Mouse (Mus musculus) left cerebral cortex, postnatal 4 days (tissue): ENCODE data around the gene Smdt1. TPM values are rescaled to one million over a fixed set of nuclear protein-coding genes. Genes with fewer than 3 reads are reported as not detected.
"Not testable (repeated sequence)": the region's sequence is repeated elsewhere in the genome, so short reads cannot be mapped to it uniquely, and the experiment has no call there.

Experiments used
- DNase-seq: peaks from one replicate; pipeline ENCODE4 v3.0.0-alpha.2; 2022
- intact Hi-C: fragments of 180-260 bp; cut with DNase I; formaldehyde crosslinking; loops from one replicate; pipeline ENCODE4 v1.15.1; 2025
- total RNA-seq, 2 experiments: library from RNA; stranded (reverse); gene quantifications; 2 replicates each; pipeline ENCODE4 v1.2.3; 2021

Smdt1 gene
- total RNA-seq, 2 experiments from 2014 or later: 122 to 125 TPM

DNA sequence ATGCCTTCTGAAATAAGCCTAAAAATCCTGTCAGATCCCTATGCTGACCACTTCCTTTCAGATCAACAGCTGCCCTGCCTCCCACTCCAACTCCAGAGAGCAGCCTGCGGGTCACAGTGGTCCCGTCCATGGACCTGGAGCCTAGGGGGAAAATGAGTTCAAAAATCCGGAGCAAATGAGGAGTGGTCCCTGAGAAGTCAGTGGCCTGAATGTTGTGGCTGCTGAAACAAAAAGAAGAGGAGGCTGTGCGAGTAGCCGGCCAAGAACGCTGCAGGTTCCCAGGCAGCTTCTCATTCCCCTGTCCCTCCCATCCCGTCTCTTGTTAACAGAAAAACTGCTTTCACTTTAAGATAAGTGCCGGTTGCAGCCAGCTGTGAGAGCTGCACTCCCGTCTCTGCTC is 25.8 kb downstream of the Smdt1 start:
- DNase-seq, intact Hi-C loops: not testable (repeated sequence)

DNA sequence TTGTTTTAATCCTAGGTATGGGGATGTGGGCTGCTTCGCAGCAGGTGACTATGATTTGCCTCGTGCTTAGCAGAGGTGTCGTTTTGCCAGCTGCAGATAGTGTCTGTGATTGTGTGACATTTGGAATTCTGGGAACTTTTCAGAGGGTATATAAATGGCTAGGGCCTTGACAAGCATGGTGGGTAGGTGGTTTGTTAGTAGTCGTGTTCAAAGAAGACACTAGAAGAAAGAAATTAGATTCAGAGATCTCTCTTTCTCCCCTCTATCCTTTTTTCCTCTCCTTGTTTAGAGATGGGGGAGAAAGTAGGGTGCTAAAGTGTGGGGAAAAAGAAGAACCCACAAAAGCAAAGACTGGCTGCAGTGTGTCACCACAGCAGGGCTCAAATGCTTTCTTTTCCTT is 29.4 kb downstream of the Smdt1 start:
- intact Hi-C loops: no loop called here
- DNase-seq: no peak

DNA sequence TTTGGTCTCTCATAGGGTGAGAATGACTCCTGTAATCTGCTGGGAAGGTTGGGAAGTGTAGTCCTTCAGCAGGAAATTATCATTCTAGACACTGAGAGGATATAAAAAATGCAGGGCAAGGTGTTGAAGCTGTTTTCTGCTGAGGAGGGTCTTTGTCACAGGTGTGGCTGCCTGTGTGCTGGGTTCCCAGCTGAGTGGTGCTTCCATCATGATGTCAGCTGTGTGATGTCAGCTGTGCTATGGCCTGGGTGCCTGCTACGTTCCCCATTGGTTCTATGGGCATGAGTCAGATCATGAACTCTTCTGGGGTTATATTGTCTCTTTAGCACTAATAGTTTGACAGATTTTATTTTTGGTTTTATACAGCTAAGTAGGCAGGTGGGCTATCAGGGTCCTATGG is 30.1 kb downstream of the Smdt1 start:
- intact Hi-C loops: no loop called here
- DNase-seq: no peak

DNA sequence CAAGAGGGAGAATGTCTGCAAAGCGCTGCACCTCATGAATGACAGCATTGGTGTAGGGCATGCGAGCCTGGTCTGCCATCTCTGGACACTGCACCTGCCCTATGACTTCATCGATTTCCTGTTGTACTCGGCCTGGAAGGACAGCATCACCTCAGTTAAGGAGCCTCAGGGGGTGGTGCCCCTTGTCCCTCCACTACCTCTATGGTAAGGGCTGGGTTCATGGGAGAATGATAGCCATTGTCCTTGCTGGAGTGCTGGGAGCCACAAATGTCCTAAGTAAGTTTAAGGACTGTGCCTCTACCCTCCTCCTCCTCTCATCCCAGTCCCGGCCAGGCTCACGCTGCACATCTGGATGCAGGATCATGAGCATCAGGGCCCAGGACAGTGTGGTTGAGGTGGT is 33.7 kb downstream of the Smdt1 start:
- no peak for DNase-seq

DNA sequence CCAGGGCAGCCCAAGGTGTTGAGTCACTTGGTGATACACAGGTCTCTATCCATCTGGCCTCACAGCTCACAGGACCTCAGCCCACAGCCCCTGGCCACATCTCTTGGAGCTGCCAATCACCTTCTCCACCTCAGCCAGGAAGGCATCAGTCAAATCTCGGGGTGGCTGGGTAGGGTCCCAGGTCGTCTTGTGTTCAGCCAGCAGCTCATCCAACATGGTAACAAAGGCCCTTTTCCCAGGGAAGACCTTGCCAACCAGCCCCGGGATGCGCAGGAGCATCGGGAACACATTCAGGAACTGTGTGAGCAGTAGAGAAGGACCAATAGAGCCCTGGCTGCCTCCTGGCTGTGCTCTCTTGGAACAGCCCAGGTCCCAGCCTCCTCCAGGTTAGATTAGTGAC is 34.2 kb downstream of the Smdt1 start:
- no peak for DNase-seq
- intact Hi-C loops: no loop called here

More for the DNA sequence above, 33.7 kb downstream of the Smdt1 start:
- intact Hi-C loops: no loop called here

DNA sequence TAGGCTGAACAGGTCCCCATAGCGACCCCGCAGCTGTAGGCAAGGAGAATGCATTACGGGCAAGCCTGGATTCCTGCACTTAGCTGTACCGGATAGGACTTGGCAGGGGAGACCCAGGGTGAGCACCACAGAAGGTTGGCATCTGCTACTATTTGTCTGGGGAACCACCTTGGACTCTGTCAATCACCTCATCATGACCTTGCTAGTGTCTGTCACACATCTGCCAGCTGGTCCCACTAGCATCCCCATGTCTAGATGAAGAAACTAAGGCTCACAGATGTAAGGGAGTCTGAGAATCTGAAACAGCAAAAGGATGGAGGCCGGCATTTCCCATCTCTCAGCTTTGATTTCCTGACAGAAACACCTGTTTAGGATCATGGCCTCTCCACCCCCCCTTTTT is 35.7 kb downstream of the Smdt1 start:
- no peak for DNase-seq
- intact Hi-C loops: no loop called here

DNA sequence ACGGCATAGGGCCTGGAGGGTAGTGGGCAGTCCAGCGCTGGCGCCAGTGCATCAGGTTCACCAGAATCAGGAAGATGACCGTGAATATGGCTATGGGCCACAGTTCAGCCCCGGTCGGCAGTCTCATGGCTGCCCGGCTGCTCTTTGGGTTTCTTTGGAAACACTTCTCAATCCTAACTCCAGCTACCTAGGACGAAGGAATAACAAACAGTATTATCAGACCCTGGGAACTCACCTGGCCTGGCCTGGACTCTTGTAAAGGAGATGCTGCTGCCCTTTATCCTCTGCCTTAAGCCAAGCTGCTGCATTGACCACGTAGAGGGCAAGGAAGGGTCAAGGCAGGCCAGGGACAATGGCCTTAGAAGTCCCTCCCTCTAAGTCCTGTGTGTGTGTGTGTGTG is 37.1 kb downstream of the Smdt1 start:
- no peak for DNase-seq
- intact Hi-C loops: no loop called here

DNA sequence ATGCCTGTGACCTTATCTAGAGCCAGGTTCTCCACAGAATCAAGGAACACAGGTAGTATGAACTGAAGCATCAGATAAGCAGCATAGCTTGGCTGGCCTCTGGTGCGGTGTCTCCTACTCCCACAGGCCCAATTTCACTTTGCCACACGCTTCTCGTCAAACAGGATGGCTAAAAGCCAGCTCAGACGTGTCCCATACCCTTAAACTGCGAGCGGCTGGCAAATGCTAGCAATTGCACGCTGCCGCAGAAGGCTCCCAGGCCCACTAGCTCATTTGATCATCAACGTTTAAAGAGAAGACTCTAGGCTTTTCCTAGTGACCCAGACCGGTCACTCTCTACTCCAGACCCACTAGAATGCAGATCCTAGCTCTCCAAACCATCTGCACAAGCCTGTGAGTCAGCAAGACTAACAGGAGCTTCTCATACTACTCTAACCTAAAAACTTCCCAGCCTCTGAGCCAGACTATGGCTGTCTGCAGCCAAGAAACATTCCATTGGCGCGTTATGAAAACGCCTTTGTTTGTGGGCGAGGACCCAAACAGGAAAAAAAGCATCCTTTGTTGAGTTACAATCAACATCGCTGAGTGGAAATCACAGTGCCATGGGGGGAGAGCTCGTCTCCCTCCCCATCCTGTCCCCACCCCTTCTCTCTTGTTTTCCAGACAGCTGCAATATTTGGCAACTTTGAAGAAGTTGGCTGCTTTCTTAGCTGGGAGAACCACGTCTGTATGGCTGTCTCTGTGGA is 37.8 kb downstream of the Smdt1 start:
- DNase-seq: peak; percentile 42
- intact Hi-C loops: no loop called here

DNA sequence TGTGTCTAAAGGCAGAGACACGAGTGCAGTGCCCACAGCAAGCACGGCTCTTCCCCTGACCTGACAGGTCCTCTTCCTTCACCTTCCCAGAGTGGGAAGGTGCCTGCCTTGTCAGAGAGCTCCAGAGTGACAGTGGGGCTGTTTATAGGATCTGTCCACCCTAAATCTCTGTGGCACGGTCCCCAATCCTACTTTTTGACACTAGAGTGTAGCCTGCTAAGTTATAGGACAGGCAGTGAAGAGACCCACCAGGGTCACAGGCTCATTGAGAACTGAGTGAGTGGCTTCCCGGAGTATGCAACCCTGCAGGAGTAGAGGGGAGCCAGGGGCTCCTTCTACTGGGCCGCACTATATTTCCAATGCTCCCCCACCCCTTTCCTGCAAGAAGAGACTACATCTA is 38.9 kb downstream of the Smdt1 start:
- DNase-seq: no peak
- intact Hi-C loops: no loop called here

DNA sequence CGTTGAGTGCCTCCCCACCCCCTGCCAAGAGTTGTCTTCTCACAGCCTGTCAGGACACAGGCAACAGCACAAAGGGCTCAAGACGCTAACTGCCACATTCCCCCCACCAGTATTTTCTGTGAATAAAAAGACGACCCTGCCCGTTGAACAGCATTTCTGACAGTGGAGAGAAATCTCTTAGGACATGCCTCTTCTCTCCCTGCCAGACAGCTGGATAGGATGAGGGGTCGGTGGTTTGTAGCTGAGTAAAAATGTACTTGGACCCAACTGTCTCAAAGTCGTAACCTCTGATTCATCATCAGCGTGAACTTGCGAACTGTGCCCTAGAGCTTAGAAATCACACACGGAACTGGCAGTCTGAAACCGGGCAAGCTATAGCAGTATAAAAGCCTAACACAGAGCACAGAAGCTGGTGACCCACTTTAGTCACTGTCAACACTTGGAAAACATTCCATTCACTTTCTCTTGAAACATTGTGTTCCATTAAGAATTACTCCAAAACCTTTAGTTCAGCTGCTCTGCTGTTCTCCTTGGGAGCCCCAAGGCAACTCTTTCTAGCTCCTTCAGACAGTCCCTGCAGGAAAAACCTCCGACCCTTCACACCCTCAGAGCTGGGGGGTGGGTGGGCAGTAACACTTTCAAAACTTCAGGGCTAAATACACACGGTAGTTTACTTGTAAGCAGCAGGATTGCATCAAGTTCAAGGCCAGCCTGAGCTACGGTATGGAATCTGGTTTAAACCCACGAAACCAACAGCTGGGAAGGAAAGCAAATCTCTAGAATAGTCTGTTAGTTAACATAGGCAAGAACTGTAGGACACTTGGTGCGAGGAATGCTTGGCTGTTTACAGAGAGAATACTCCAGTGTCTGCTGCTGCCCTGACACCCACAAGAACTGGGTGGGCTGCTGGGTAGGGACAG is 39.8 kb downstream of the Smdt1 start:
- no peak for DNase-seq
- intact Hi-C loops: no loop called here

DNA sequence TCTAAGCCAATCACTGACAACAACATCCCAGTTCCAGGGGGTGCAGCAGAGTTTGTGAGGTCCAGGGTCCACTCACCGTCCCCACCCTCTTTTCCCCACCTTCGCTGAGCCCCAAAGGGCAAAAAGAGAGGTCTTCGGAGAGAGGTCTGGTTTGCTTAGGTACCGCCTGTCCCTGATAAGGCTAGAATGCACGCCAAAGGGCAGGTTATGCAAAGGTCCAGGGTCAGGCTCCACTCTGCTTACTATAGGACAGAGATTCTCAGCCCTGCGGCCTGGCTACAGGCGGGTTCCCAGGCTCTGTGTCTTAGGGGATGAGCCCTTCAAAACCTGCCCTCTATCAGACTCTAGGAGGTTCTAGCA is 40.7 kb downstream of the Smdt1 start:
- intact Hi-C loops: no loop called here
- no peak for DNase-seq

DNA sequence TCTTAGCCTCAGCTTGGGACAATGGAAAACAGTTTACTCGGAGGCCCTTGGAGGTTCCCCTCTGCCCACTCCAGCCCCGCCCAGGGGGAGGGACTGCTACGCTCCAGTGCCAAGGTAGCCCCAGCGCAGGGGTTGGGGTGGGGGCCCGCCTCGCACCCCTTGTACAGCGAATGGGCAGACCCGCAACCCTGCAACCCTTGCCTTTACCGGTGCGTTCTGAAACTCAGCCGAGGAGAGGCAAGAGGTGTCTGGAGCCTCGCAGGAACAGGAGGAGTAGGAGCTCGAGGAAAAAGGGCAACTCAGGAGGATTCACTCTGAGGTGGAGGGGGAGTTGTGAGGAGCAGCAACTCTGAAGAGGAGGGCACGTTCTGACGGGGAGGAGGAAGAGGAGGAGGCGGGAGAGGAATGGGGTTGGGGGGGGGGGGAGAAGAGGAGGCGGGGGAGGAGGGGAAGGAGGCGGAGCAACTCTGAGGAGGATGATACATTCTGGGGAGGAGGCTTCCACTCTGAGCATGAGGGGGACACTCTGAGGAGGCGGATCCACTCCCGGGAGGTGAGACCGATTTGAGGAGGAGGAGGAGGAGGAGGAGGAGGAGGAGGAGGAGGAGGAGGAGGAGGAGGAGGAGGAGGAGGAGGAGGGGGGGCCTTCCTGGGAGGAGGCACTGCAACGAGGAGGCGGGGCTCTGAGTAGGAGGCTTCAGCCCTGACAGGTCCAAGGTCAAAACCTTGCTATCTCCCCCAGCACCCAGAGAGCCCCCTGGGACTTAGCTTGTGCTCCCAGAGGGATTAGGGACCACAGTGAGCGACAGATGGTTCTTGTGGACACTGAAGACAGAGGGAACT is 41.3 kb downstream of the Smdt1 start, which contains the start of gene Cyp2d22:
Gene Cyp2d22 (minus strand): TSS at position 390 of the 843 bp plus-strand sequence.
- DNase-seq: no peak
- intact Hi-C loops: no loop called here

DNA sequence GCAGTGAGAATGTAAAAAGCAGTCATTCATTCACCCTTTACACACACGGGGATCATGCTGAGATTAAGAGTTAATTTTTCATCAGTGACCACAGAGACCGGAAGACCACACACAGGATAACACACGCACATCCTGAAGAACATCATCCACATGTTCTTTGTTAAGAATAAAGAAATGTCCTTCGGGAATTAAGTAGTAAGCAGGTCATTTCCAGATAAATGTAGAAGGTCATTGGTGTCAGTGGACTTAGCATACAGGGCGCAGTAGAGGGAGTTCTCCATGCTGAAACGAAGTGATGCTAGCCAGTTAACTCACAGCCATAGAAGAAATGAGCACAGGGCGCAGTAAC is 41.9 kb downstream of the Smdt1 start:
- no peak for DNase-seq
- intact Hi-C loops: no loop called here

DNA sequence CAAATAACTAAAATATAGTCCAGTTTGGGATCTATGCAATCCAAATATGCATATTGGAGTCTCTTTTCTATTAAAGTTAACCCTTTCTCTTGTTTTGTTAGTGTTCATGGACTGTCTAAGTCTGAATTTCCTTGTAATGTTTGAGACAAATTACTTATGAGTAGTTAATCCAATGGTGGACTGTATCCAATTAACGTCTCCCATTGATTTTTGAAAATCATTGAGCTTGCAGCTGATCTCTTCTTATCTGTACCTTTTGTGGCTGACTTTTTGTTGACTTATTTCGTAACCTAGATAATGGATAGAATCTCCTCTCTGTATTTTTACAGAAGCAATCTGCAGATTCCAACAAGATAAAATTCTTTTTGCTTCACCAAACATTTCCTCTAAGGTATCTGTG is 43.7 kb downstream of the Smdt1 start:
- intact Hi-C loops: no loop called here
- DNase-seq: no peak

DNA sequence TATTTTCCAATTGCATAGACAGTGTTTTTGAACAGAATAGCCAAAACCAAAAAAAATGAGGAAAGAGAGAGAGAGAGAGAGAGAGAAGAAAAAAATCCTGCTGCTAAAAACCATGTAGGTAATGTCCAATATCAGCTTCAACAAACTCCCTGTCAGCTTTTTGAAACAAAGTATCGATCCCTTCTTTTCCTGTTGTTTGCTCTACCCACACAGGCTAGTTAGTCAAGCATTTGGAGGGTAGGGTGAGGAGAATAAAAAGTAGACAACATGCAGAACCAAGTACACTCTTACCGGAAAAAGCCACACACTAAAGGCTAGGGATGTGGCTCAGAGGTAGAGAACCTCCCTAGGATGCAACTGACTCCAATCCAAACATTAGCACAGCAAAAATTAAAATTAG is 47.0 kb downstream of the Smdt1 start:
- DNase-seq: no peak
- intact Hi-C loops: no loop called here

DNA sequence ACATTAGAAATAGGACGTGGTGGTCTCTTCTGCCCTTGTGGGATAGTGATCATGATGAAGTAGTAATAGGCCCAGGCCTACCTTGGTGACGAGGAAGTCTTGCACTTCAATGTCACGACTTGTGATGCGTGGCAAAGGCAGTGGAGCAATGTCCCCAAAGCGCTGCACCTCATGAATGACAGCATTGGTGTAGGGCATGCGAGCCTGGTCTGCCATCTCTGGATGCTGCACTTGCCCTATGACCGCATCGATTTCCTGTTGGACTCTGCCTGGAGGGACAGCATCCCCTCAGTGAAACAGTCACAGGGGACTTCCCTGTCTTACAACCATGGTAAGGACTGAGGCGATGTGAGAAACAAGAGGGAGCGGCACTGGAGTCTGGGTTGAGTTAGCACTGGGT is 51.2 kb downstream of the Smdt1 start:
- DNase-seq, intact Hi-C loops: not testable (repeated sequence)

DNA sequence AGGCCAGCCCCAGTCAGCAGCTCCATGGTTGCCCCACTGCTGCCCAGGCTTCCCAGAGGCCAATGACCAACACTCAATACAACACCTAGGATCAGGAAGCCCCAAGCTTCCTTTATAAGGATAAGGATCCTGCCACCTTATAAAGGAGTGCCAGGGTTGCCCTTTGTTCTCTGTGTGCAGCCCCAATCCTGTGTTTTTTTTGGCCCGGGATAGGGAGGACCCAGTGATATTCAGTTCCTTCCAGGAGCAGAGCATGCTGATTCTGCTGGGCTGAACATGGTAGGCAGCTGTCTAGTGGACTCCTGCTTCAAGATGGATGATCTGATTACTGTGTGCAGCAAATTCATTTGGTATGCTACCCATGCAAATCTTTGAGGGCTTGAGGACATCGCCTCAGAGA is 55.2 kb downstream of the Smdt1 start, which contains the start of gene Cyp2d11:
Gene Cyp2d11 (minus strand): TSS at position 101 of the 400 bp plus-strand sequence.
- intact Hi-C loops, DNase-seq: not testable (repeated sequence)

DNA sequence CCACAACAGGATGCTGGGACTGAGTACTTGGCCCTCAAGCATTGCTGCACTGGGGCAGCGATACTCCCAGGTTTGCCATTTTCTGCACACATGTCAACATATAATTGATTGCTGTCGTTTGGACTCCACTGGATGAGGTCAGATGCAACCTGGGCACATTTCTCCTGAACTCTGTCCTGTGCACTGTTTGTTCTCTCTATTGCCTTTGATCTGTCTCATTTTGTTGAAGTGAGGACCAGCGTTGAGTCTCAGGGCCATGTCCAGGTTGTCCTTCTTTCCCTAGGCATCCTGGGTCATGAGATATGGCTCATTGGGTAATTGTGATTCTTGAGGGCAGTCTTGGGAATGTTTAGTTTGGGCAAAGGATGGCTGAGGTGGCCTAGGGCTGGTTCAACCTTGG is 57.2 kb downstream of the Smdt1 start:
- intact Hi-C loops, DNase-seq: not testable (repeated sequence)
